24 mouse cellular contexts compared by ENCODE assay signal in genomic region chr5:118576731-118577130, GRCm38 (mm10). TPM values are rescaled to one million over a fixed set of nuclear protein-coding genes. Genes with fewer than 3 reads are reported as not detected.
A peak's percentile ranks its signal among the peaks of the same experiment; 100 is the strongest.
DNase-seq lines count a peak whose midpoint lies in the region; ATAC-seq and TF ChIP-seq lines count a peak whose summit lies in the region.
"Had no signal": no experiment of that assay in that cellular context is flagged by ENCODE, and none has a peak within 500 bp of the region (broad histone marks: within the 10 kb centered on the region; RNA-seq: fewer than 3 reads in every experiment).

No protein-coding gene starts in this region.

- H3K27ac ChIP-seq in hindbrain, embryonic 12.5 days = peak overlapping the region; percentile 62
- no peak overlapping the region for H3K27ac ChIP-seq in hindbrain, embryonic 10.5 days
- 0 out of 2 replicates have a peak overlapping the region, but pooled peaks have one; percentile 1 for H3K27ac ChIP-seq in midbrain, embryonic 15.5 days
- no peak overlapping the region for H3K27ac ChIP-seq in midbrain, embryonic 16.5 days (ENCODE audit: low read length)
- peak overlapping the region; percentile 41 for H3K27ac ChIP-seq in hindbrain, embryonic 14.5 days
- no peak overlapping the region for H3K27ac ChIP-seq in midbrain, postnatal 0 days (ENCODE audit: low read depth, low read length)
- H3K27ac ChIP-seq: embryonic facial prominence, embryonic 10.5 days; heart, embryonic 15.5 days; limb, embryonic 13.5 days; liver, embryonic 13.5 days; neural tube, embryonic 12.5 days had no signal

- no peaks in the 10 kb centered on the region for H3K27me3 ChIP-seq in hindbrain, embryonic 12.5 days
- H3K27me3 ChIP-seq in hindbrain, embryonic 10.5 days (ENCODE audit: insufficient read depth, poor library complexity, severe bottlenecking) = no peaks in the 10 kb centered on the region
- H3K27me3 ChIP-seq in midbrain, embryonic 15.5 days (replicated peaks) = no peaks in the 10 kb centered on the region
- no peaks in the 10 kb centered on the region for H3K27me3 ChIP-seq in midbrain, embryonic 16.5 days (ENCODE audit: control insufficient read depth, insufficient read depth, low read depth, low read length)
- no peaks in the 10 kb centered on the region for H3K27me3 ChIP-seq in hindbrain, embryonic 14.5 days (ENCODE audit: control insufficient read depth, insufficient read depth, low read length)
- no peaks in the 10 kb centered on the region for H3K27me3 ChIP-seq in midbrain, postnatal 0 days (ENCODE audit: insufficient read depth, low read length)
- H3K27me3 ChIP-seq: CH12.LX; heart, embryonic 15.5 days; limb, embryonic 13.5 days; liver, embryonic 13.5 days; neural tube, embryonic 12.5 days; Patski had no signal

- no peaks in the 10 kb centered on the region for H3K9me3 ChIP-seq in hindbrain, embryonic 12.5 days (replicated peaks)
- H3K9me3 ChIP-seq in hindbrain, embryonic 10.5 days = no peaks in the 10 kb centered on the region
- no peaks in the 10 kb centered on the region for H3K9me3 ChIP-seq in midbrain, embryonic 15.5 days
- no peaks in the 10 kb centered on the region for H3K9me3 ChIP-seq in midbrain, embryonic 16.5 days (replicated peaks; ENCODE audit: control insufficient read depth, low read length, poor library complexity, severe bottlenecking)
- no peaks in the 10 kb centered on the region for H3K9me3 ChIP-seq in hindbrain, embryonic 14.5 days (ENCODE audit: control insufficient read depth, low read length)
- no peaks in the 10 kb centered on the region for H3K9me3 ChIP-seq in midbrain, postnatal 0 days (ENCODE audit: low read length)
- H3K9me3 ChIP-seq: embryonic facial prominence, embryonic 10.5 days; G1E; heart, embryonic 15.5 days; limb, embryonic 13.5 days; liver, embryonic 13.5 days; neural tube, embryonic 12.5 days had no signal

- H3K36me3 ChIP-seq in hindbrain, embryonic 12.5 days = no peaks in the 10 kb centered on the region
- no peaks in the 10 kb centered on the region for H3K36me3 ChIP-seq in hindbrain, embryonic 10.5 days
- no peaks in the 10 kb centered on the region for H3K36me3 ChIP-seq in midbrain, embryonic 15.5 days (replicated peaks)
- no peaks in the 10 kb centered on the region for H3K36me3 ChIP-seq in midbrain, embryonic 16.5 days (ENCODE audit: control insufficient read depth, insufficient read depth, low read length)
- no peaks in the 10 kb centered on the region for H3K36me3 ChIP-seq in hindbrain, embryonic 14.5 days (replicated peaks; ENCODE audit: control insufficient read depth, insufficient read depth)
- no peaks in the 10 kb centered on the region for H3K36me3 ChIP-seq in midbrain, postnatal 0 days (ENCODE audit: insufficient read depth, low read length)
- H3K36me3 ChIP-seq: embryonic facial prominence, embryonic 10.5 days; heart, embryonic 15.5 days; limb, embryonic 13.5 days; liver, embryonic 13.5 days; neural tube, embryonic 12.5 days had no signal

- WGBS in hindbrain, embryonic 12.5 days = 60% methylated on average over 3 of the region's 3 CpGs
- 80% methylated on average over 3 of the region's 3 CpGs for WGBS in hindbrain, embryonic 10.5 days
- 44% methylated on average over 3 of the region's 3 CpGs for WGBS in midbrain, embryonic 15.5 days
- WGBS in midbrain, embryonic 16.5 days = 46% methylated on average over 3 of the region's 3 CpGs
- 43% methylated on average over 3 of the region's 3 CpGs for WGBS in hindbrain, embryonic 14.5 days
- WGBS in midbrain, postnatal 0 days = 38% methylated on average over 3 of the region's 3 CpGs

- no peak for ATAC-seq in hindbrain, embryonic 12.5 days (ENCODE audit: low FRiP score)
- no peak for ATAC-seq in midbrain, embryonic 15.5 days (replicated peaks)
- ATAC-seq in midbrain, embryonic 16.5 days = no peak
- no peak for ATAC-seq in hindbrain, embryonic 14.5 days (ENCODE audit: low FRiP score)
- ATAC-seq in midbrain, postnatal 0 days (ENCODE audit: low FRiP score) = no peak
- ATAC-seq: Patski had no signal

- H3K9ac ChIP-seq in hindbrain, embryonic 12.5 days = no peak overlapping the region; the same call in 1 of the 2 replicates
- no peak overlapping the region for H3K9ac ChIP-seq in midbrain, embryonic 15.5 days
- no peak overlapping the region for H3K9ac ChIP-seq in midbrain, embryonic 16.5 days (ENCODE audit: low read depth, low read length)
- 0 out of 2 replicates have a peak overlapping the region, but pooled peaks have one; percentile 11 for H3K9ac ChIP-seq in hindbrain, embryonic 14.5 days
- H3K9ac ChIP-seq in midbrain, postnatal 0 days (replicated peaks; ENCODE audit: low read length, poor library complexity, severe bottlenecking) = no peak overlapping the region
- H3K9ac ChIP-seq: heart, embryonic 15.5 days; limb, embryonic 13.5 days; liver, embryonic 13.5 days; neural tube, embryonic 12.5 days had no signal

- no peak for DNase-seq in hindbrain, embryonic 10.5 days (ENCODE audit: low spot score)
- no peak for DNase-seq in hindbrain, embryonic 14.5 days (ENCODE audit: low spot score)
- DNase-seq in midbrain, postnatal 0 days (ENCODE audit: low spot score) = peak; percentile 51
- DNase-seq in ovary, postnatal 36 days (ENCODE audit: low spot score) = no peak
- DNase-seq: adrenal gland, adult 2 months; B cell, adult 2 months; cerebellum, adult 11-12 months; heart, postnatal 36 days; kidney, adult 8-10 months; kidney, postnatal 10 days; layer of hippocampus, postnatal 36 days; liver, embryonic 13.5 days; lung, adult 2 months; lung, postnatal 14 days had no signal

- H3K4me1 ChIP-seq in hindbrain, embryonic 12.5 days = peaks cover 41% of the 10 kb centered on the region
- peaks cover 54% of the 10 kb centered on the region for H3K4me1 ChIP-seq in hindbrain, embryonic 10.5 days (replicated peaks)
- peaks cover 41% of the 10 kb centered on the region for H3K4me1 ChIP-seq in midbrain, embryonic 15.5 days
- peaks cover 34% of the 10 kb centered on the region for H3K4me1 ChIP-seq in midbrain, embryonic 16.5 days (ENCODE audit: control insufficient read depth, insufficient read depth, low read length)
- peaks cover 45% of the 10 kb centered on the region for H3K4me1 ChIP-seq in hindbrain, embryonic 14.5 days (replicated peaks; ENCODE audit: control insufficient read depth, insufficient read depth, low read length)
- peaks cover 4% of the 10 kb centered on the region; the same call in 1 of the 2 replicates for H3K4me1 ChIP-seq in midbrain, postnatal 0 days (ENCODE audit: insufficient read depth, low read length)

- H3K4me2 ChIP-seq in hindbrain, embryonic 12.5 days (replicated peaks) = no peak overlapping the region
- H3K4me2 ChIP-seq in midbrain, embryonic 15.5 days = no peak overlapping the region
- H3K4me2 ChIP-seq in midbrain, embryonic 16.5 days (ENCODE audit: low read length) = no peak overlapping the region
- H3K4me2 ChIP-seq in hindbrain, embryonic 14.5 days (replicated peaks) = no peak overlapping the region
- H3K4me2 ChIP-seq in midbrain, postnatal 0 days (ENCODE audit: low read depth, low read length, poor library complexity, severe bottlenecking) = no peak overlapping the region
- H3K4me2 ChIP-seq: heart, embryonic 15.5 days; limb, embryonic 13.5 days; liver, embryonic 13.5 days; neural tube, embryonic 12.5 days had no signal

- no peak for TF ChIP-seq CTCF in midbrain, postnatal 0 days (IDR thresholded peaks at IDR 0.05)

- H3K4me3 ChIP-seq in hindbrain, embryonic 12.5 days = no peak overlapping the region
- no peak overlapping the region for H3K4me3 ChIP-seq in hindbrain, embryonic 10.5 days
- no peak overlapping the region for H3K4me3 ChIP-seq in midbrain, embryonic 15.5 days
- no peak overlapping the region for H3K4me3 ChIP-seq in midbrain, embryonic 16.5 days (ENCODE audit: low read depth, low read length)
- H3K4me3 ChIP-seq in hindbrain, embryonic 14.5 days (replicated peaks; ENCODE audit: low read length) = no peak overlapping the region
- no peak overlapping the region for H3K4me3 ChIP-seq in midbrain, postnatal 0 days (ENCODE audit: low read depth, low read length)
- H3K4me3 ChIP-seq: embryonic facial prominence, embryonic 10.5 days; heart, embryonic 15.5 days; limb, embryonic 13.5 days; liver, embryonic 13.5 days; neural tube, embryonic 12.5 days had no signal

RNA-seq across cellular contexts. Expression of gene Med13l, which starts 16.3 kb away (rescaled TPM):
- polyA plus RNA-seq in hindbrain, embryonic 12.5 days (2016; fragmentation: Nextera tagmentation; extraction: Ambion mirVana) = 18.1 and 18.7 TPM in 2 replicates
- 10.3 and 11.0 TPM in 2 replicates for polyA plus RNA-seq in hindbrain, embryonic 10.5 days (2016; fragmentation: Nextera tagmentation; extraction: Ambion mirVana)
- polyA plus RNA-seq in midbrain, embryonic 15.5 days (2015; fragmentation: Nextera tagmentation; extraction: Ambion mirVana) = 17.3 and 17.9 TPM in 2 replicates
- polyA plus RNA-seq in midbrain, embryonic 16.5 days (2015; fragmentation: Nextera tagmentation; extraction: Ambion mirVana) = 14.4 and 15.7 TPM in 2 replicates
- polyA plus RNA-seq in hindbrain, embryonic 14.5 days (2014; fragmentation: Nextera tagmentation; extraction: Ambion mirVana) = 16.3 and 18.0 TPM in 2 replicates
- total RNA-seq in midbrain, postnatal 0 days (2014; rRNA removed) = 29.5 and 30.7 TPM in 2 replicates
- 8.5 and 10.5 TPM in 2 replicates for polyA plus RNA-seq in midbrain, postnatal 0 days (2015; fragmentation: Nextera tagmentation; extraction: Ambion mirVana)

Comparison
In these comparisons a context has a peak if more than half of its experiments do, and no peak if none do; other contexts are left out.
1. H3K27ac ChIP-seq: peak in hindbrain, embryonic 12.5 days (single experiment), midbrain, embryonic 15.5 days (single experiment) and hindbrain, embryonic 14.5 days (single experiment); none in hindbrain, embryonic 10.5 days (single experiment), midbrain, embryonic 16.5 days (single experiment) and midbrain, postnatal 0 days (single experiment).